Mouse (Mus musculus) embryonic facial prominence, embryonic 12.5 days (tissue): ENCODE results near the gene Btbd9. TPM values are rescaled to one million over a fixed set of nuclear protein-coding genes. Genes with fewer than 3 reads are reported as not detected.

Source experiments
- ATAC-seq: fragments of 200-750 bp; cut with Nextera tagmentation; 2 replicates; pipeline ENCODE4 v1.8.0; 2017; ENCODE audit not compliant: insufficient number of reproducible peaks, insufficient read depth, low FRiP score, low TSS enrichment
- H3K27ac ChIP-seq: fragments of 300-500 bp; sonication (generic); 2 replicates; pipeline ENCODE4 v1.5.1; 2016; ENCODE audit warnings: mild to moderate bottlenecking
- H3K27me3 ChIP-seq: fragments of 300-500 bp; sonication (generic); 2 replicates; pipeline ENCODE4 v1.6.1; 2016; ENCODE audit warnings: mild to moderate bottlenecking, moderate library complexity
- H3K36me3 ChIP-seq: fragments of 300-500 bp; sonication (generic); 2 replicates; pipeline ENCODE4 v1.6.1; 2016; ENCODE audit warnings: mild to moderate bottlenecking
- H3K4me1 ChIP-seq: fragments of 300-500 bp; sonication (generic); 2 replicates; pipeline ENCODE4 v1.6.1; 2016
- H3K4me2 ChIP-seq: fragments of 300-500 bp; sonication (generic); replicated peaks from 2 replicates; pipeline ENCODE4 v1.6.1; 2016; ENCODE audit warnings: mild to moderate bottlenecking, moderate library complexity
- H3K4me3 ChIP-seq: fragments of 300-500 bp; sonication (generic); 2 replicates; pipeline ENCODE4 v1.5.1; 2016; ENCODE audit warnings: mild to moderate bottlenecking
- H3K9ac ChIP-seq: fragments of 300-500 bp; sonication (generic); 2 replicates; pipeline ENCODE4 v1.6.1; 2016; ENCODE audit warnings: mild to moderate bottlenecking, moderate library complexity
- H3K9me3 ChIP-seq: fragments of 300-500 bp; sonication (generic); 2 replicates; pipeline ENCODE4 v1.6.1; 2016; ENCODE audit warnings: mild to moderate bottlenecking, moderate library complexity
- WGBS: fragments of 180-500 bp; shearing (Covaris S2); methylation state at CpG from one replicate; pipeline ENCODE4 v1.1.7; 2016; 5-methylcytosine and 5-hydroxymethylcytosine counted together
- polyA plus RNA-seq: library from polyadenylated mRNA; unstranded; fragments of >200 nt; fragmentation: Nextera tagmentation; extraction: Ambion mirVana; gene quantifications from 2 replicates; pipeline ENCODE4 v1.2.1, GENCODE M21; 2016

The Btbd9 gene
- polyA plus RNA-seq, 1 experiment from 2014 or later = 71.6 TPM

DNA sequence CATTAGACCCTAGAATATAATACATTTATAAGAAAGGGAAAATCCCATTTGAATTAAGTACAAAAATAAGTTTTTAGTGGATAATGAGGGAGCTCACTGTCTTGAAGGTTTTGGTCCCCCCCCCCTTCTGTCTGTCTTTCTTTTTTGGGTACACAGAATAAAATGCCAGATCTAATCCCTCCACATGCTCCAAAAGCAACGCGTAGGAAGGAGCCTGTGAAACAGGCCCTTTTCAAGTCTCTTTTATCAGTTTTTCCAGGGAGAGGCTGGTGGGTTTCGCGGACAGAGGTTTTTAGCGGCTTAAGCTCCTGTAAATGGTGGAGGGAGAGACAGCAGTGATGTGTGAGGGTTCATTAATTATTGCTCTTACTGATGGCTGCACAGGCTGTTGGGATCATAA lies 388.7 kb downstream of the Btbd9 start:
- Histone ChIP-seq H3K9ac (no peak overlapping the region), H3K27ac (no peak overlapping the region), H3K4me1 (peaks cover 28% of the 10 kb centered on the region), H3K27me3 (no peaks in the 10 kb centered on the region), H3K4me3 (no peak overlapping the region), H3K4me2 (no peak overlapping the region), H3K36me3 (peaks cover 2% of the 10 kb centered on the region; the same call in 1 of the 2 replicates), H3K9me3 (no peaks in the 10 kb centered on the region)
- ATAC-seq = no peak
- 80% methylated on average over 5 of the region's 5 CpGs for WGBS

DNA sequence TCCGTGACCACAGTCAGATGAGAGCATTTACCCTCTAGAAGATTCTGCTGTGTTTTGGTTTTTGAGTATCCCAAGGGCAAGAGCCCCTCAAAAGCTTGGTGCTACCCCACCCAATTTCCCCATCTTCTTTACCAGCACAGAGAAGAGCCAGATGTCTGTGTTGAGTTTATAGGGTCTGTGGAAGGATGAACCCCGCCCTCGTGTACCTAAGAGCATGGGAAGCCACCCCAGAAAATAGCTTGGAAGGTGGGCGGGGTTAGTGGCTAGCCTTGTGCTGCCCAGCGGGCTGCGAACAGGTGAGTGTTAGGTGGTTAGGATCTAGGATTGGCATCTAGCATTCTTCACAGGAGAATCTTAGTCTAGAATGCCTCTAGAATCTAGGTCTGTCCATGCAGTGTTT lies 389.1 kb downstream of the Btbd9 start:
- Histone ChIP-seq H3K9ac (no peak overlapping the region), H3K27me3 (no peaks in the 10 kb centered on the region), H3K4me1 (peaks cover 28% of the 10 kb centered on the region), H3K4me2 (no peak overlapping the region), H3K36me3 (no peaks in the 10 kb centered on the region), H3K4me3 (no peak overlapping the region), H3K27ac (no peak overlapping the region), H3K9me3 (no peaks in the 10 kb centered on the region)
- ATAC-seq = no peak
- 91% methylated on average over 6 of the region's 6 CpGs for WGBS

DNA sequence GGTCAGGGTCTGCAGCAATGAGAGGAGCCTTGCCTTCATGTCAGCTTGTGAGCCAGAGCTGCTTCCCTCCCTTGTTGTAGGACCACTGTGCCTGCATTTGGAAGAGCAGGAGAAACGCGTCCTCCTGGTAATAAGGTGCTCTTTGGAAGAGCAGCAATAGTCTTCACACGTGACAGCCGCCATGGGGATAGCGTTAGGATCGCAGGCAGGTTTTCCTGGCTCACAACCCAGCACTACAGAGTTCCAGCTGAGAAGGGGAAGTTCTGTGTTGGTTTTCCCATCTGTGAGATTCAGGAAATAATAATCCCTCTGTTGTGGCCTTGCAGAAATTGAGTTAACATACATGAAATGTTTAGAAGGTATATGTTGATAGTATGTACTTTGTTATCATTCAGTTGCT lies 392.7 kb downstream of the Btbd9 start:
- no peak overlapping the region for H3K9ac ChIP-seq
- no peaks in the 10 kb centered on the region for H3K9me3 ChIP-seq
- H3K4me2 ChIP-seq = no peak overlapping the region
- ATAC-seq = no peak
- 95% methylated on average over 6 of the region's 6 CpGs for WGBS
- H3K27ac ChIP-seq = no peak overlapping the region
- H3K4me1 ChIP-seq = peaks cover 14% of the 10 kb centered on the region
- H3K27me3 ChIP-seq = no peaks in the 10 kb centered on the region
- H3K36me3 ChIP-seq = no peaks in the 10 kb centered on the region
- no peak overlapping the region for H3K4me3 ChIP-seq

DNA sequence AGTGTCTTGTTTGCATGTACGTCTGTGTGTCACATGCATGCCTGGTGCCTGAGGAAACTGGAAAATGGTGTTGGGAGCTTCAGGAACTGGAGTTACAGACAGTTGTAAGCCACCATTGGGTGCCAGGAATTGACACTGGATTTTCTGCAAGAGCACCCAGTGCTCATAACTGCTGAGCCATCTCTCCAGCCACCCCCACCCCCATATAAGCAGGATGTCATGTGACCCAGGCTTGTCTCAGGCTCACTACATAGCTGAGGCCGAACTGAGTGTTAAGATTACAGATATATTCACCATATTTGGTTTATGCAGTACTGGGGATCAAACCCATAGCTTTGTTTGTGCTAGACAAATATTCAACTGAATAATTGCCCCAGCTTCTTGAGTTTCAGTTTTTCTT lies 394.2 kb downstream of the Btbd9 start:
- H3K27me3 ChIP-seq = no peaks in the 10 kb centered on the region
- peaks cover 1% of the 10 kb centered on the region; the same call in 1 of the 2 replicates for H3K4me1 ChIP-seq
- no peaks in the 10 kb centered on the region for H3K9me3 ChIP-seq
- H3K4me2 ChIP-seq = no peak overlapping the region
- ATAC-seq = no peak
- H3K9ac ChIP-seq = no peak overlapping the region
- H3K4me3 ChIP-seq = no peak overlapping the region
- H3K36me3 ChIP-seq = peaks cover 6% of the 10 kb centered on the region
- no peak overlapping the region for H3K27ac ChIP-seq
- WGBS = 81% methylated on average over 2 of the region's 2 CpGs

DNA sequence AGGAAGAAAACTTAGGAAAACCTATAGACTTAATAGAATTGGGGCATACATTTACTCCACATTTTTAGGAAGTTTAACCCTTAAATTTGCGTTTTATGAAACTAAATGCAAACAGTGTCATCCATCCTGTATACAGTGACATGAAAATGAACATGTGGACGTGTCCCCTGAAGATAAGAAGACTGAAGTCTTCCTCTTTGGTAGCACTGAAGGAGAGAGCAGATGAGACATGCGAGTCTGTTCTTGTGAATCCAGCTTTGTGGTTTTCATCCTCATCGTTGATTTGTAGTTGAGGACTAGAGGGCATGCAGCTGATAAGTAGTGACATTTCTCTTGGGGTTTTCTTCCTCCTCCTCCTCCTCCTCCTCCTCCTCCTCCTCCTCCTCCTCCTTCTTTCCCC lies 394.7 kb downstream of the Btbd9 start:
- Histone ChIP-seq H3K4me2 (no peak overlapping the region), H3K4me3 (no peak overlapping the region), H3K36me3 (peaks cover 6% of the 10 kb centered on the region), H3K27ac (no peak overlapping the region), H3K4me1 (no peaks in the 10 kb centered on the region), H3K9ac (no peak overlapping the region), H3K27me3 (no peaks in the 10 kb centered on the region), H3K9me3 (no peaks in the 10 kb centered on the region)
- ATAC-seq = no peak
- 91% methylated on average over 4 of the region's 4 CpGs for WGBS

DNA sequence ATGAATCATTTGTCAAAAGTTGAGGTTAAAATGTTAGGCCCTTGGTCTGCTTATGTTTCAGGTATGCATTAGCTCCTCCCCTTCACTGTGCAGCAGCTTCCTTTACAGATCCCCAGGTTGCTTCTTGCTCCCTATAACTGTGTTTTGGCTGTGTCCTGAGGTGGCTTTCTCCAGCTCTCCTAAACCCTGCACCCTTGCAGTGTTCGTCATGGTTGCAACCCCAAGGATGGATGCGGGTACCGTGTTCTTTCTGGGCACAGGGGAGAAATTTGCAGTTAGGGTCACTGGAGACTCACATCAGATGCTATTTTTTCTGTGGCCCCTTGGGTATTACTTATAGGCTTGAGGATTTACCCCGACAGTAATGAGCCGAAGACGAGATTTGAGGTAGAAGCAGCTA lies 396.1 kb downstream of the Btbd9 start:
- Histone ChIP-seq H3K4me1 (no peaks in the 10 kb centered on the region), H3K36me3 (peaks cover 6% of the 10 kb centered on the region), H3K27ac (no peak overlapping the region), H3K4me2 (no peak overlapping the region), H3K4me3 (no peak overlapping the region), H3K27me3 (no peaks in the 10 kb centered on the region), H3K9me3 (no peaks in the 10 kb centered on the region), H3K9ac (no peak overlapping the region)
- WGBS = 85% methylated on average over 6 of the region's 6 CpGs
- ATAC-seq = no peak

DNA sequence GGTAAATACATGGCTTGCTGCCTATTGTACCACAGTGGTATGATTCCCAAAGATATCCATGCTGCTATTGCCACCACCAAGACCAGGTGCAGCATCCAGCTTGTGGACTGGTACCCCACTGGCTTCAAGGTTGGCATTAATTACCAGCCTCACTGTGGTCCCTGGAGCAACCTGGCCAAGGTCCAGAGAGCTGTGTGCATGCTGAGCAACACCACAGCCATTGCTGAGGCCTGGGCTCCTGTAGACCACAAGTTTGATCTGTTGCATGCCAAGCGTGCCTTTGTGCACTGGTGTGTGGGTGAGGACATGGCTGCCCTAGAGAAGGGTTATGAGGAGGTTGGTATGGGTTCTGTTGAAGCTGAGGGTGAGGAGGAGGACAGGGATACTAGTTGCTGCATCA lies 397.9 kb downstream of the Btbd9 start:
- no peak overlapping the region for H3K27ac ChIP-seq
- H3K4me1 ChIP-seq = no peaks in the 10 kb centered on the region
- WGBS = 100% methylated on average over 1 of the region's 1 CpGs
- H3K4me2 ChIP-seq = no peak overlapping the region
- ATAC-seq = no peak
- H3K9ac ChIP-seq = no peak overlapping the region
- H3K9me3 ChIP-seq = no peaks in the 10 kb centered on the region
- H3K4me3 ChIP-seq = no peak overlapping the region
- H3K27me3 ChIP-seq = no peaks in the 10 kb centered on the region
- peaks cover 6% of the 10 kb centered on the region for H3K36me3 ChIP-seq

DNA sequence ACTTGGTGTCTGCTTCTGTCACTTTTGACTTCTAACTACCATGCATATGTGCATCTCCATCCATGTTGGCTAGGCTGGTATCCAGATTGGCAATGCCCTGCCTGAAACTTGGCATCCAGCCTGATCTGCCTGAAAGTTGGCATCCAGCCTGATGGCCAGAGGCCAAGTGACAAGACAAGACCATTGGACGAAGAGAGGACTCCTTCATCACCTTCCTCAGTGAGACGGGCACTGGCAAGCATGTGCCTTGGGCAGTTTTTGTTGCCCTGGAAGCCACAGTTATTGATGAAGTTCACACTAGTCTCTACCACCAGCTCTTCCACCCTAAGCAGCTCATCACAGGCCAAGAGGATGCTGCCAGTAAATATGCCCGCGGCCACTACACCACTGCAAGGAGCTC lies 398.9 kb downstream of the Btbd9 start:
- Histone ChIP-seq H3K27ac (no peak overlapping the region), H3K36me3 (peaks cover 6% of the 10 kb centered on the region), H3K4me3 (no peak overlapping the region), H3K9me3 (no peaks in the 10 kb centered on the region), H3K9ac (no peak overlapping the region), H3K4me2 (no peak overlapping the region), H3K4me1 (no peaks in the 10 kb centered on the region), H3K27me3 (no peaks in the 10 kb centered on the region)
- no peak for ATAC-seq
- whole genome bisulfite sequencing = 96% methylated on average over 4 of the region's 4 CpGs

Other genes with a start within 250 kb of the Btbd9 start
- 1.4 and 2.1 TPM in 2 replicates for gene Dnah8, start 47.9 kb upstream of the Btbd9 start, polyA plus RNA-seq
- gene Glo1, start 50.4 kb upstream of the Btbd9 start, polyA plus RNA-seq = 215 and 218 TPM in 2 replicates